Mouse (Mus musculus): ENCODE measurements around the gene Arid3b. TPM values are rescaled to one million over a fixed set of nuclear protein-coding genes. Genes with fewer than 3 reads are reported as not detected.

Arid3b gene
- polyA plus RNA-seq, 1 experiment from 2014 or later, result 8.1 TPM

DNA sequence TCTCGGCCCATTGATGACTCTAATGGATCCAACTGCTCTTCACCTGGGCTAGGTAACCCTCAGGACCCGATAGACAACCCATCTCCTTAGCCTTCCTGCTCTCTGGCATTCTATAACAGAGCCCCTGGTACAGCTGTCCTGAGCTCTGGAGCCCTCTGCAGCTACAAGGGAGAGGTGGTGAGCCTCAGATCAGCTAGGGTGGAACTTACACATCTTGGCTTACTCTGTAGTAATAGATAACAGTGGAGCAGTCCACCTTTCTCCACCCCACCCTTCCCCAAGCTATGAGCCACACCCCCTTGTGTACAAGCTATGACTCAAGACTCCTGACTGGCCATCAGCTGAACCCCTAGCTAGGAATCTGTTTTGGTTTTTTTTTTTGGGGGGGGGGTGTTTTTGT, 65.8 kb downstream of the Arid3b start:
- ATAC-seq (ENCODE audit: low FRiP score) (no peak), DNase-seq (ENCODE audit: low spot score) (no peak)
- Histone ChIP-seq H3K9ac (no peak overlapping the region), H3K4me1 (replicated peaks; ENCODE audit: control insufficient read depth, insufficient read depth, low read length) (no peaks in the 10 kb centered on the region), H3K9me3 (ENCODE audit: control insufficient read depth, low read length) (no peaks in the 10 kb centered on the region), H3K4me2 (replicated peaks) (no peak overlapping the region), H3K27ac (no peak overlapping the region), H3K27me3 (ENCODE audit: control insufficient read depth, insufficient read depth, low read length) (no peaks in the 10 kb centered on the region), H3K4me3 (replicated peaks; ENCODE audit: low read length) (no peak overlapping the region), H3K36me3 (replicated peaks; ENCODE audit: control insufficient read depth, insufficient read depth) (no peaks in the 10 kb centered on the region)
- WGBS, result 93% methylated on average over 2 of the region's 2 CpGs

DNA sequence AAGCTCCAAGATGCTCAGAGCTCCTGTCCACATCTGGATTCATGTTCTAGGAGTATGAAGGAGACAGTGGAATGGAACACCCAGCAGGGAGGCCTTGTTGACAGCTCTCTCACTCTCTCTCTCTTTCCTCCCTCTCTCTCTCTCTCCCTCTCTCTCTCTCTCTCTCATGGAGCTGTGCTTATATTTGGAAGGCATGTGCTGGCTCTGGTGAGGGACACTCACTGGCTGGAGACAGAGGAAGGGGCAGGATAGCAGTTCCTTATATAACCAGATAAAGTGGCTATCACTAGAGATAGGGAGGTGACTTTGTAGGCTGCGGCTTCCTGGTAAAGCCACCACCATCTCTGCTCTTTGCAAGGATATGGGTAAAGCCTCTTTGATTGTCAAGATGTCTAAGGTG, 66.4 kb downstream of the Arid3b start:
- Histone ChIP-seq H3K27me3 (ENCODE audit: control insufficient read depth, insufficient read depth, low read length) (no peaks in the 10 kb centered on the region), H3K4me2 (replicated peaks) (no peak overlapping the region), H3K27ac (no peak overlapping the region), H3K9me3 (ENCODE audit: control insufficient read depth, low read length) (no peaks in the 10 kb centered on the region), H3K4me3 (replicated peaks; ENCODE audit: low read length) (no peak overlapping the region), H3K4me1 (replicated peaks; ENCODE audit: control insufficient read depth, insufficient read depth, low read length) (no peaks in the 10 kb centered on the region), H3K9ac (no peak overlapping the region), H3K36me3 (replicated peaks; ENCODE audit: control insufficient read depth, insufficient read depth) (no peaks in the 10 kb centered on the region)
- ATAC-seq (ENCODE audit: low FRiP score) (no peak), DNase-seq (ENCODE audit: low spot score) (no peak)
- WGBS, result 100% methylated on average over 1 of the region's 1 CpGs

DNA sequence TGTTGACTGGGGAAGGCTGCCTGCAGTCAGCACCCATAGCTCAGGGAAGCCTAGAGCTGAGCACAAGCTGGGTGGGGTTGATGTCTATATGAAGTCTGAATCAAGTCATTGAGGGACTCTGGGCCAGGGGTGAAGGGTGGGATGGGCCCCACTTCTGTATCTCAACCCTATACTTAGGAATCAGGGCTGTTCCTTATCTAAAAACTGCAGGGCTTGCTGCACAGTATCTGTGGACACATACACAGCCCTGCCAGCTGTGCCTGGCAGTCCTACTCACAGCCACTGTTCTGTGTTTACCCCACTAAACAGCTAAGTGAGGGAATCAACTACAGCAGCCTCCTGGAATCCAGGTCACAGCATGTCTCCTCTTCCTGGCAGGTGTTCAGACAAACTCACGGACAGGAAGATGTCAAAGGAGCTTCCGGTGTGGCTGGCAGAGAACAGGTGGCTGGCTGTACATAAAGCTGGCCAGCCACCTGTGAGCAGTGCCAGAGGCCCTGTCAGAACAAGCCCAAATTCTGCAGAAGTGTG, 67.0 kb downstream of the Arid3b start:
- H3K9me3 ChIP-seq (ENCODE audit: control insufficient read depth, low read length), result no peaks in the 10 kb centered on the region
- H3K27ac ChIP-seq, result no peak overlapping the region
- H3K36me3 ChIP-seq (replicated peaks; ENCODE audit: control insufficient read depth, insufficient read depth), result no peaks in the 10 kb centered on the region
- H3K27me3 ChIP-seq (ENCODE audit: control insufficient read depth, insufficient read depth, low read length), result no peaks in the 10 kb centered on the region
- 70% methylated on average over 2 of the region's 2 CpGs for WGBS
- ATAC-seq (ENCODE audit: low FRiP score), result no peak
- no peaks in the 10 kb centered on the region for H3K4me1 ChIP-seq (replicated peaks; ENCODE audit: control insufficient read depth, insufficient read depth, low read length)
- H3K4me3 ChIP-seq (replicated peaks; ENCODE audit: low read length), result no peak overlapping the region
- no peak overlapping the region for H3K9ac ChIP-seq
- H3K4me2 ChIP-seq (replicated peaks), result no peak overlapping the region
- no peak for DNase-seq (ENCODE audit: low spot score)

DNA sequence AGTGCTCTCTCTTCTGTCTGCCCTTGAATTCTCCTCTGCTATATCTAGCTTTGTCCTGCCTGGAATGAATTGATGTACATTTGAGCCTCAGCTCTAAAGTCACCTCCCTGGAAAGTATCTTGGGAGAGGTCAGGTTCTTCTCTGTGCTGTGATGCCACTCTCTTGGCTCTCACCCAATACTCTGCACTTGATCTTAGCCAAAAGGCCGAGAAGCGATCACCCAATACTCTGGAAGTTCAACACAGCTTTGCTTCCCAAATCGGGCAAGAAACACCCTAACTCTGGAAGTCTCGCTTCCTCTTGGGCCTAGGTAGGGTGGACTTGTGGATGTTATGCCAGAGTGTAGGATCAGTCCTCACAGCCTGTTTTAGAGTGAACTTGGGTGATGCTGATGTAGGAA, 69.4 kb downstream of the Arid3b start:
- H3K27me3 ChIP-seq (ENCODE audit: control insufficient read depth, insufficient read depth, low read length), result no peaks in the 10 kb centered on the region
- no peak overlapping the region for H3K4me3 ChIP-seq (replicated peaks; ENCODE audit: low read length)
- no peaks in the 10 kb centered on the region for H3K36me3 ChIP-seq (replicated peaks; ENCODE audit: control insufficient read depth, insufficient read depth)
- ATAC-seq (ENCODE audit: low FRiP score), result no peak
- DNase-seq (ENCODE audit: low spot score), result no peak
- peaks cover 20% of the 10 kb centered on the region for H3K4me1 ChIP-seq (replicated peaks; ENCODE audit: control insufficient read depth, insufficient read depth, low read length)
- no peaks in the 10 kb centered on the region for H3K9me3 ChIP-seq (ENCODE audit: control insufficient read depth, low read length)
- no peak overlapping the region for H3K4me2 ChIP-seq (replicated peaks)
- no peak overlapping the region for H3K27ac ChIP-seq
- no peak overlapping the region for H3K9ac ChIP-seq
- WGBS, result 97% methylated on average over 4 of the region's 4 CpGs

DNA sequence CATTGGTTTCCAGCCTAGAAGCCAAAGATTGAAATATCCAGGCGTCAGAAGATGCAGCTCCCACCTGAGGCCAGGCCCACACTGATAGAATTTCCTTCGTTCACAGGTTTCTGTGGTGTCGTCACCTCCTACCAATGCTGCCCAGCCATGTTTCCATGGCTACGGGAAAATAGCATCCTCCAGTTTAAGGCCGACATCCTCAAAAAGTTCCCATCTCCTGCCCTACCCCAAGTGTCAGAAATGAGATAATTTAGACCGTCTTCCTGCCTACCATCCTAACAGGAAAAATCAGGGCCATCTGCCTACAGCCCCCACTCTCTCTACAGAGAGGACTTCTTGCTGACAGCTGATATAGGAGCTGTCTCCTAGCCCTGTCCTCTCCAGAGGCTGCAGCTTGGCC, 70.2 kb downstream of the Arid3b start:
- H3K27me3 ChIP-seq (ENCODE audit: control insufficient read depth, insufficient read depth, low read length), result no peaks in the 10 kb centered on the region
- 33% methylated on average over 6 of the region's 6 CpGs for WGBS
- no peak for DNase-seq (ENCODE audit: low spot score)
- H3K9me3 ChIP-seq (ENCODE audit: control insufficient read depth, low read length), result no peaks in the 10 kb centered on the region
- no peak for ATAC-seq (ENCODE audit: low FRiP score)
- peak overlapping the region; percentile 99 for H3K27ac ChIP-seq
- H3K9ac ChIP-seq, result peak overlapping the region; percentile 99
- peak overlapping the region; percentile 98 for H3K4me2 ChIP-seq (replicated peaks)
- peaks cover 25% of the 10 kb centered on the region for H3K4me1 ChIP-seq (replicated peaks; ENCODE audit: control insufficient read depth, insufficient read depth, low read length)
- peak overlapping the region; percentile 96 for H3K4me3 ChIP-seq (replicated peaks; ENCODE audit: low read length)
- H3K36me3 ChIP-seq (replicated peaks; ENCODE audit: control insufficient read depth, insufficient read depth), result no peaks in the 10 kb centered on the region

DNA sequence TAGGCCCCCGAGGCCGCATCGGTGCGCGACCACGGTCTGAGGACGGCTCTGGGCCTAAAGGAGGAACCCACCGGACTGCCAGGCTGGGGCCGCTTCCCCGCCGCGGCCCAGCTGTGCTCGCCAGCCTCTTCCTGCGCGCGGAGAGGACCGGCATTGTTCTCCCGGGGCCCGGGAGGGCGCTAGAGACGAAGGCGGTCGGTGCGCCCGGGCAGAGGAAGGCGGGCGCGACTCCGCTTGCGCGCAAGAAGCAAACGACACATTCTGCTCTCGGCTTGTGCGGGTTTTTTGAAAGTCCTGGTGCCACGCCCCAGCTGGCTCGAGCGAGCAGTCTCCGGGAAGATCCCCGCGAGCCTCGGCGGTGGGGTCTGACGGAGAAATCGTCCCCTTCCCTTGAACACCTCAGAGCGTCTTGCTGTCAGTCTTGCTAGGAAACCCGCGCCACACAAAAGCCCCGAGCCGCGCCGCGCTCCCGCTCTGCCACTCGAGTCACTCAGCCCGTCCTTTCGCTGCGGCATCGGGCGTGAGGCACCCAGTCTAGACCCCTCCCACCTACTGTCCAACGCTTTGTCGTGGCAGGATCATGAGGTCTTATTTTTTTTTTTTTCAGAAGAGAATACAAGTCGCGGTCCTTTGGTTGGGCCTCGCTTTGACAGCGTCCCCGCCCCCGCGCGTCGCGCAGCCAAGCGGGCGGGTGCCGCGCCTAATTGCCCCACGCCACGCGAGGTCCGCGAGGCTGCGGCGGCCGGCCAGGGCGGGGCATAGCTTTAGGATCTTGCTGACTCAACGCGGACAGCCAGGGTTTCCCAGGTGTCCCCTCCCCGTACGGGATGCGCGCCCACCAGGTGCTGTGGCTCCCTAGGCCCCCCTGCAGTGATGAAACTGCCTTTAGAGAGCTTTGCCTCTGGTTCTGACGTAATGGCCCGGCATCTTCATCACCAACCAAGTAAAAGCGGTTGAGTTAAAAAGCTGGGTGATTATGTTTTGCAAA, 70.9 kb downstream of the Arid3b start, which contains the start of gene Clk3:
TSS of gene Clk3 (minus strand) at position 497 of the 988 bp plus-strand sequence.
- Histone ChIP-seq H3K4me1 (replicated peaks; ENCODE audit: control insufficient read depth, insufficient read depth, low read length) (peaks cover 25% of the 10 kb centered on the region), H3K9me3 (ENCODE audit: control insufficient read depth, low read length) (no peaks in the 10 kb centered on the region), H3K27ac (peak within 1 kb of the TSS; percentile 99), H3K4me2 (replicated peaks) (peak within 1 kb of the TSS; percentile 98), H3K36me3 (replicated peaks; ENCODE audit: control insufficient read depth, insufficient read depth) (peaks cover 7% of the 10 kb centered on the region), H3K9ac (peak within 1 kb of the TSS; percentile 99), H3K4me3 (replicated peaks; ENCODE audit: low read length) (peak within 1 kb of the TSS; percentile 96), H3K27me3 (ENCODE audit: control insufficient read depth, insufficient read depth, low read length) (no peaks in the 10 kb centered on the region)
- peak; percentile 42 for ATAC-seq (ENCODE audit: low FRiP score)
- DNase-seq (ENCODE audit: low spot score), result peak; percentile 71
- under 1% methylated on average over 91 of the region's 93 CpGs for WGBS

DNA sequence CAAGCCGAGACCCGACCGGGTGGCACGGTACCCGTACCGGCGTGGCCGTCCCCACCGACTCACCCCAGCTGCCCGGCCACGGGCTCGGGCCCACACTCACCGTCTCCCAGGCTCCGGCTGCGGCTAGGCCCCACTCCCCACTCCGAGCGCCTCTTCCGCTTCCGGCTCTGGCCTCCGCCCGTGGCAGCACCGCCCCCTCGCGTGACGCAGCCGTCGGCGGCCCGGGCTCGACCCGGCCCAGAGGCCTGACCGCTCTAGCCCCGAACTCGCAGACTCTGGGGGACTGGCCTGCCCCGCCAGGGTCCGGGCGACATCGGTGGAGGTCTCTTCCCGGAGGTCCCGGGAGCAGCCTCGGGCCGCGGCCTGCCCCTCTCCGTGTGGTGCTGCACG, 71.6 kb downstream of the Arid3b start:
- H3K27me3 ChIP-seq (ENCODE audit: control insufficient read depth, insufficient read depth, low read length), result no peaks in the 10 kb centered on the region
- whole genome bisulfite sequencing, result under 1% methylated on average over 44 of the region's 45 CpGs
- ATAC-seq (ENCODE audit: low FRiP score) (peak; percentile 90), DNase-seq (ENCODE audit: low spot score) (peak; percentile 90)
- no peaks in the 10 kb centered on the region for H3K9me3 ChIP-seq (ENCODE audit: control insufficient read depth, low read length)
- H3K27ac ChIP-seq, result peak overlapping the region; percentile 99
- peak overlapping the region; percentile 99 for H3K9ac ChIP-seq
- H3K4me1 ChIP-seq (replicated peaks; ENCODE audit: control insufficient read depth, insufficient read depth, low read length), result peaks cover 25% of the 10 kb centered on the region
- peak overlapping the region; percentile 96 for H3K4me3 ChIP-seq (replicated peaks; ENCODE audit: low read length)
- H3K36me3 ChIP-seq (replicated peaks; ENCODE audit: control insufficient read depth, insufficient read depth), result peaks cover 14% of the 10 kb centered on the region
- H3K4me2 ChIP-seq (replicated peaks), result peak overlapping the region; percentile 98

DNA sequence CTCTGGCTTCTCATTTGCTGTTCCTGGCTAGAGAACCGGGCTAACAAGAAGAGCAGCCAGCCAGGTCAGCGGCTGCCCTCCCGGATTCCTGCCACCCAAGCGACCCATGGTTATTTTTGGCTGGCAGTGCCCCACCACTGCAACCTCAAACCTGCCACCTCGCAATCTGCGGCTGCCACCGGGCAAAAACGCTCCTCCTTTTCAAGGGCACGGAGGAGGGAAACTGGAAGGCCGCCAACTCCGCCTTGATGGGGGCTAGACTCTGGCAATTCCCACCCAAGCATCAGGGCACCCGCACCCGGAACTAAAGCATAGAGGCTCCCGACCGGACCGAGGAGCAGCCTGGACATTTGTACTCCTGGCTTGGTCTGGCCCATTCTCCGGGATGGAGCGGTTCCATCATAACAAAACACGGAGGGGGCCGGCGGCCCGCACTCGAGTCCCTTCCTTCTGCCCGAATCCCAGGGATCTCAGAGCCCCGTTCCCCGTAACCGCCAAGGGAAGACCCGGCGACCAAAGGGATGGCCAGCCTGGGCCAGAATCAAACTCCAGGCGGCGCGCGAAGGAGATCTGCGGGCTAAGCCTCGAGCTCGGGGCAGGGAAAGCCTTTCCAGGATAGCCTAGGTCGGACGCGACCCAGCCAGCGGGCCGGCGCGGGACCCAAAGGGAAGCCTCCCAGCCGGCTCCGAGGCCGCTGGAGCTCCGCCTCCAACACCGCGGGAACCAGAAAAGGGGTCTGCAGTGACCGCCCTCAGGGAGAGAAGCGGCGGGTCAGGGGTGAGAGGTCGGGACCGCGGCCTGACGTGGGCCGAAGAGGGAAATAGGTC, 72.2 kb downstream of the Arid3b start:
- DNase-seq (ENCODE audit: low spot score) (peak; percentile 49), ATAC-seq (ENCODE audit: low FRiP score) (peak; percentile 49; the same call in 1 of the 2 replicates)
- peak overlapping the region; percentile 99 for H3K9ac ChIP-seq
- no peaks in the 10 kb centered on the region for H3K27me3 ChIP-seq (ENCODE audit: control insufficient read depth, insufficient read depth, low read length)
- H3K4me1 ChIP-seq (replicated peaks; ENCODE audit: control insufficient read depth, insufficient read depth, low read length), result peaks cover 25% of the 10 kb centered on the region
- H3K4me3 ChIP-seq (replicated peaks; ENCODE audit: low read length), result peak overlapping the region; percentile 96
- WGBS, result under 1% methylated on average over 57 of the region's 57 CpGs
- peak overlapping the region; percentile 98 for H3K4me2 ChIP-seq (replicated peaks)
- H3K9me3 ChIP-seq (ENCODE audit: control insufficient read depth, low read length), result no peaks in the 10 kb centered on the region
- H3K27ac ChIP-seq, result peak overlapping the region; percentile 99
- peaks cover 20% of the 10 kb centered on the region for H3K36me3 ChIP-seq (replicated peaks; ENCODE audit: control insufficient read depth, insufficient read depth)

DNA sequence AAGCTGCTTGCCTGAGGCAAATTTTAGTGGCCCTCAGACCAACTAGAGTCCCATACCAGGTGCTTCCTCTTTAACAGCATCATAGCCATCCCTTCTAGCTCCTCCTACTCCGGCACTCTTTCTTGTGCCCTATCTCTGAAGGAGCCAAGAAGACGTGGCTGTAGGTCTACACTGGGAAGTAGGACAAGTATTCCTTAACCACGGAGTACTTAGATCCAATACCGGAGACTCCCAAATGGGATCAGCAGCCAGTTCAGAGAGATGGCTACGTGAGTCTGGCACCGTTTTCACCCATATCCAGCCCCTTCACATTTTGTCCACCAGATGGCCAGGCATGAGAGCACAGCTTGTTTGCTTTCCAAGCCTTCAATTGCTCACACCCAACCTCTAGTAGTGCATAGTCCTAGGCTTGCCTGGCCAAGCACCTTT, 74.0 kb downstream of the Arid3b start:
- Histone ChIP-seq H3K4me3 (replicated peaks; ENCODE audit: low read length) (no peak overlapping the region), H3K4me1 (replicated peaks; ENCODE audit: control insufficient read depth, insufficient read depth, low read length) (peaks cover 25% of the 10 kb centered on the region), H3K9me3 (ENCODE audit: control insufficient read depth, low read length) (no peaks in the 10 kb centered on the region), H3K36me3 (replicated peaks; ENCODE audit: control insufficient read depth, insufficient read depth) (peaks cover 38% of the 10 kb centered on the region), H3K27ac (no peak overlapping the region), H3K4me2 (replicated peaks) (peak overlapping the region; percentile 98), H3K9ac (no peak overlapping the region), H3K27me3 (ENCODE audit: control insufficient read depth, insufficient read depth, low read length) (no peaks in the 10 kb centered on the region)
- peak; percentile 49 for DNase-seq (ENCODE audit: low spot score)
- ATAC-seq (ENCODE audit: low FRiP score), result no peak
- 65% methylated on average over 6 of the region's 6 CpGs for WGBS
